Mouse (Mus musculus) stomach, embryonic 16.5 days (tissue): ENCODE results near the gene Bmpr1b. TPM values are rescaled to one million over a fixed set of nuclear protein-coding genes. Genes with fewer than 3 reads are reported as not detected.

Experiments
- ATAC-seq: fragments of 200-750 bp; cut with Nextera tagmentation; 2 replicates; pipeline ENCODE4 v1.8.0; 2017; ENCODE audit warnings: moderate number of reproducible peaks, moderate TSS enrichment; ENCODE audit not compliant: insufficient read depth, low FRiP score
- H3K27ac ChIP-seq: fragments of 300-500 bp; sonication (generic); 2 replicates; pipeline ENCODE4 v1.5.1; 2014; ENCODE audit warnings: low read length
- H3K27me3 ChIP-seq: fragments of 300-500 bp; sonication (generic); 2 replicates; pipeline ENCODE4 v1.6.1; 2014; ENCODE audit warnings: low read length, control low read depth, mixed read lengths; ENCODE audit not compliant: control insufficient read depth, insufficient read depth
- H3K36me3 ChIP-seq: fragments of 300-500 bp; sonication (generic); 2 replicates; pipeline ENCODE4 v1.6.1; 2014; ENCODE audit warnings: low read length; ENCODE audit not compliant: control insufficient read depth, insufficient read depth
- H3K4me1 ChIP-seq: fragments of 300-500 bp; sonication (generic); 2 replicates; pipeline ENCODE4 v1.6.1; 2014; ENCODE audit warnings: low read length, control low read depth, mixed read lengths; ENCODE audit not compliant: control insufficient read depth, insufficient read depth
- H3K4me2 ChIP-seq: fragments of 300-500 bp; sonication (generic); 2 replicates; pipeline ENCODE4 v1.6.1; 2014; ENCODE audit warnings: low read depth, low read length, mixed read lengths
- H3K4me3 ChIP-seq: fragments of 300-500 bp; sonication (generic); replicated peaks from 2 replicates; pipeline ENCODE4 v1.5.1; 2014; ENCODE audit warnings: mild to moderate bottlenecking, low read length
- H3K9ac ChIP-seq: fragments of 300-500 bp; sonication (generic); 2 replicates; pipeline ENCODE4 v1.6.1; 2014; ENCODE audit warnings: low read length
- H3K9me3 ChIP-seq: fragments of 300-500 bp; sonication (generic); replicated peaks from 2 replicates; pipeline ENCODE4 v1.6.1; 2016; ENCODE audit warnings: low read length, control low read depth; ENCODE audit not compliant: control insufficient read depth
- WGBS: fragments of 180-500 bp; shearing (Covaris S2); extraction: QIAGEN DNeasy Blood & Tissue Kit; methylation state at CpG from one replicate; pipeline ENCODE4 v1.1.7; 2014; 5-methylcytosine and 5-hydroxymethylcytosine counted together
- polyA plus RNA-seq: library from polyadenylated mRNA; unstranded; fragments of >200 nt; fragmentation: Nextera tagmentation; extraction: Ambion mirVana; gene quantifications from 2 replicates; pipeline ENCODE4 v1.2.1, GENCODE M21; 2015

The Bmpr1b gene
- polyA plus RNA-seq, 1 experiment from 2014 or later = 8.5 TPM

DNA sequence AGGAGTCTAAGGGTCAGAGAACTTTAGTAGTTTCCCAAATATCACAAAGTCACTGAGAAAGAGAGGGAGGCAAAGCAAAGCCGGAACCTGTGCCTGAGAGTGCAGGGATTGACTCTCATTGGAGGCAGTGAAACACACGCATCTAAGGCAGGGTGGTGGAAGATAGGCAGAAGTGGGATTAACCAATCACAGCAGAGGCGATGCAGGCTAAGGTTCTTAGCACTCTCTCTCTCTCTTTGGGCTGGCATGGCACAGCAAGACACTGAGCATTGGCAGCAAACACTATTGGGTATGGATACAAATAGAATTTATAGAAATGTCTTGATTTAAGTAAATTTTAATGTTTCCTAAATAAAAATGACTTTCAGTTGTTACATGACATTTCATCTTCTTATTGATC lies 297.4 kb downstream of the Bmpr1b start:
- WGBS = 85% methylated on average over 3 of the region's 3 CpGs
- Histone ChIP-seq H3K4me1 (no peaks in the 10 kb centered on the region), H3K4me2 (no peak overlapping the region), H3K4me3 (no peak overlapping the region), H3K9me3 (no peaks in the 10 kb centered on the region; the same call in 1 of the 2 replicates), H3K9ac (no peak overlapping the region), H3K27me3 (no peaks in the 10 kb centered on the region), H3K36me3 (no peaks in the 10 kb centered on the region), H3K27ac (no peak overlapping the region)
- no peak for ATAC-seq

DNA sequence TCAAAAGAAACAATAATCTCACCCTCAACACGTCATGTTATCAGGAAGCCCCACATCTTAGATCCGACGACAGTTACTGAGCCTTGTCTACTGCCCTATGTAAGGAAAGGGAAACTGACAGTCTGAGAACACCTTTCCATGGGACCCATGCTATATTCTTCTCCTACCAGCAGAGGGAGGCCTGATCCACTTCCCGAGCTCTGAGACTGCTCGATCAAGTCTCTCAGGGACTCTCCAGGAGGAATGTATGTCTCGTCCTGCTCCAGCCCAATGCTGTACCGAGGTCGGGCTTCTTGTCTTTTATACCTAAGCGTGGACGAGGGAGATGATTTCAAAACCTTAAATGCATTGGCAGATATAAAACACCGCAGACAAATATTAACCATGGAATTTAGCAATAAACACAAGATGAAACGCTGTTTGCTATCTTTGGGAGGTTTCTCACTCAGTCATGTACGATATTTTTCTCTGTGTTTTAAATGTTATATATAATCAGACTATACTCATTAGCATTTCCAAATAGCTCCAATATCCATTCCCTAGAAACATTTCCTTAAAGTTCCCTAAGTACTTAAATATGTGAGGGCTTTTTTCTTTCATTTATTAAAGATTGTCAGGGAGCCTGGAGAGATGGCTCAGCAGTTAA lies 306.3 kb downstream of the Bmpr1b start:
- Histone ChIP-seq H3K27ac (no peak overlapping the region), H3K4me1 (no peaks in the 10 kb centered on the region), H3K27me3 (no peaks in the 10 kb centered on the region), H3K4me2 (peak overlapping the region; percentile 43; the same call in 1 of the 2 replicates), H3K36me3 (no peaks in the 10 kb centered on the region), H3K4me3 (no peak overlapping the region), H3K9ac (no peak overlapping the region), H3K9me3 (no peaks in the 10 kb centered on the region; the same call in 1 of the 2 replicates)
- peak; percentile 66; the same call in 1 of the 2 replicates for ATAC-seq
- 22% methylated on average over 13 of the region's 13 CpGs for WGBS

DNA sequence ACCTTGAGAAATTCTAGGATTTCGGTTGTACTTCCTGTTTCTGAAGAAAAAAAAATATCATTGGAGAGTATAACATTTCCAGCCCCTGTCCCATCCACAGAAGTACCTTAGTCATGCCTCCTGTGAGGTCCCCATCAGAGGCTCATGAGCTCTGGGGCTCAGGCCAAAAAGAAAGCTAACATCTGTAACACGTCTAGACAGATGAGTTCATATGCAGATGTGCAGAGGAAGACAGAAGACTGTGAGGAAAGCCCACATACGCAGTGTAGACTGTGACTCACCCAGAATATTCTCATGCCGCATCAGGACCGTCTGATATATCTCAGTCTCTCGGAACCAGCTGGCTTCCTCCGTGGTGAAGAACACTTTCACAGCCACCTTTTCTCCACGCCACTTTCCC lies 312.1 kb downstream of the Bmpr1b start:
- Histone ChIP-seq H3K4me1 (no peaks in the 10 kb centered on the region), H3K9me3 (no peaks in the 10 kb centered on the region), H3K4me2 (no peak overlapping the region), H3K27ac (no peak overlapping the region), H3K4me3 (no peak overlapping the region), H3K36me3 (no peaks in the 10 kb centered on the region; the same call in 1 of the 2 replicates), H3K9ac (no peak overlapping the region), H3K27me3 (no peaks in the 10 kb centered on the region)
- ATAC-seq = no peak
- WGBS = 71% methylated on average over 8 of the region's 8 CpGs

DNA sequence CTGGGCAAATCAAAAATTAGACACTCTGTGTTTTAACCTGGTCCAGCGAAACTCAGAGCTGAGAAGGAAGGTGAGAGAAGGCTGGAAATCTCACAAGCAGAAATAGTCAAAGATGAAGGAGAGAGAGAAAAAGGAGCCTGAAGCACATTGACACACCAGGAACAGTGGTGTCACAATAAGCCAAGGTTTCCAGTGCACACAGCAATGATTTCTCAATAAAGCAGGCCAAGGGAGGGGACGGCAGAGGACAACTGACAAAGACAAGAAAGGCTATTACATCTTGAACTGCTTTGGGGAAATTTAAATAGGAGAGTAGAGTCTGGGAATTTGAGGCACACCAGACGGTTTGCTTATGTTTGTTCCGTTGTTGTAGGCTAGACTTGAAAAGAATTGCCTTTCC lies 314.9 kb downstream of the Bmpr1b start:
- H3K4me1 ChIP-seq = no peaks in the 10 kb centered on the region
- ATAC-seq = no peak
- no peak overlapping the region for H3K27ac ChIP-seq
- H3K4me2 ChIP-seq = no peak overlapping the region
- H3K36me3 ChIP-seq = no peaks in the 10 kb centered on the region; the same call in 1 of the 2 replicates
- no peak overlapping the region for H3K9ac ChIP-seq
- 77% methylated on average over 4 of the region's 4 CpGs for WGBS
- H3K4me3 ChIP-seq = no peak overlapping the region
- H3K27me3 ChIP-seq = no peaks in the 10 kb centered on the region
- H3K9me3 ChIP-seq = no peaks in the 10 kb centered on the region

DNA sequence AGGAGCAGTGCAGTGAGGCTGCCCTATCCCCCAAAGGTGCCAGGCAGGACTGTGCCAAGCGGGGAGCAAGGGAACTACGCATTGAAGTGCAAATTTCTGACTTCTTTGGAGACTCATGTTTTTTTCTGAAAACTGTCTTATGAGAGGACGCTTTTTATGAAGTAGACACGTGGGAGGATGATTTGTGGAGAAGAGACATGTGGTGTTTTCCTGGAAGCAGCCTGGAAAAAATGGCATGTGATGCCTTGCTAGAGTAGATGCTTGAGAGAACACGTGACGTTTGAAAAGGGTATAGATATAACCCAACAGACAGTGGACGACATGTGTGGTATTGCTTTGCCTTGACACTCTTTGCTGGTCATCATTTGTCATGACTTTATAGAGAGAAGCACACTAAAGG lies 319.1 kb downstream of the Bmpr1b start:
- WGBS = 80% methylated on average over 7 of the region's 7 CpGs

DNA sequence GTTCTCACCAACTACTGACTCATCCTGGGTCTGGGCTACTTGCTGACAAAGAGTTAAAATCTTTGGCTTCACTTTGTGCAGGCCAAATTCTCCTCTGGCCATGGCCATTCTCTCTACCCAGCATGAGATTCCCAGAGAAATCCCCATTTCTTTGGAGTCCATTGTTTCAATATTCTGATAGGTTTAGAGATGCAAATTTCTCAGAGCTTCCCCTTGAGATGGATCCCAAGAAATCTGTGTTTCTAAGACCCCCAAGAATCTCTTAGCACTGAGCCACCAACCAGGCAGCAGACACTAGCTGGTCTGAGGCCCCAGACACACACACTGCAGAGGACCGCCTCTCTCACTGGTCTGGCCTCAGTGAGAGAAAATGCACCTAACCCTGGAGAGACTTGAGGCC lies 320.0 kb downstream of the Bmpr1b start:
- Histone ChIP-seq H3K4me2 (no peak overlapping the region), H3K9ac (no peak overlapping the region), H3K27ac (no peak overlapping the region), H3K27me3 (no peaks in the 10 kb centered on the region), H3K9me3 (no peaks in the 10 kb centered on the region), H3K36me3 (no peaks in the 10 kb centered on the region), H3K4me3 (no peak overlapping the region), H3K4me1 (no peaks in the 10 kb centered on the region)
- 89% methylated on average over 1 of the region's 1 CpGs for WGBS
- no peak for ATAC-seq

More for the DNA sequence above, 319.1 kb downstream of the Bmpr1b start:
- no peak overlapping the region for H3K9ac ChIP-seq
- H3K4me1 ChIP-seq = no peaks in the 10 kb centered on the region
- no peaks in the 10 kb centered on the region for H3K9me3 ChIP-seq
- no peak for ATAC-seq
- H3K27me3 ChIP-seq = no peaks in the 10 kb centered on the region
- H3K4me2 ChIP-seq = no peak overlapping the region
- H3K4me3 ChIP-seq = no peak overlapping the region
- H3K27ac ChIP-seq = no peak overlapping the region
- no peaks in the 10 kb centered on the region for H3K36me3 ChIP-seq

DNA sequence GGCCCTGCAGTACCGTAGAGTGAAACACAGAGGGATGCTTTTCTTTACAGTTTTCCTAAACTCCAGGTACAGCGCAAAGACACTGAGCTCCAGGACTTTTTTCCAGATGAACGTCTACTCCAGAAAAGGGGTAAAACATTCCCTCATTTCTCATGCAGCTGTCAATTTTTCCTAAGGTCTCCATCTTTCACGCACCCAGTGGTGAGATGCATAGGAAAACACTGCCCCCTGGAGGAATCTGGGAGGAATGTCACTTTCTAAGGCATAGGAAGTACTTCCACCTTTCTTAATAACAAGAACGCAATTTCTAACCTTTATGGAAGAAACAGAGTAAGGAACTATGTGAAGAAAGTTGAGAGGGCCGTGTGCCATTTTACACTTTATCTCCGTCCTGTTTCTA lies 330.4 kb downstream of the Bmpr1b start:
- 45% methylated on average over 7 of the region's 7 CpGs for WGBS
- no peak overlapping the region for H3K27ac ChIP-seq

DNA sequence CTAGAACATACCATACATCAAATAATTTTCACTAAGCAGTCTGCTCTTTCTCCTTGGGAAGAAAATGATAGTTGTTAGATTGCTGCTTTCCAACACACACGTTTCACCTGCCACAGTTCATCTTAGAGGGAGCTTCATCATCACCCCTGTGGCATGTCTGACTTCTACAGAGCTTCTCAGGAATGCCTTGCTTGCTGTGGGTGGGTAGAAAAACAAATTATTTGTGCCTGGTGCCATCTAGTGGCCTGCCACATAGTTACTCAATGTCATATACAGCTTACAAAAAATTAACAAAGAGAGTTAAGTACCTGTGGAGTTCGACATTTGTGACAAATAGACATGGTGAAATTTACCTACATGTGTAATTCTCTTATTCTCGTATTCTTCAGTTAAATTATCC lies 338.1 kb downstream of the Bmpr1b start:
- Histone ChIP-seq H3K4me3 (no peak overlapping the region), H3K27me3 (no peaks in the 10 kb centered on the region), H3K27ac (no peak overlapping the region), H3K36me3 (no peaks in the 10 kb centered on the region), H3K4me1 (no peaks in the 10 kb centered on the region), H3K9me3 (no peaks in the 10 kb centered on the region), H3K9ac (no peak overlapping the region), H3K4me2 (no peak overlapping the region)
- 28% methylated on average over 3 of the region's 3 CpGs for WGBS
- ATAC-seq = no peak

More for the DNA sequence above, 330.4 kb downstream of the Bmpr1b start:
- H3K9me3 ChIP-seq = no peaks in the 10 kb centered on the region
- no peaks in the 10 kb centered on the region for H3K27me3 ChIP-seq
- no peak overlapping the region for H3K9ac ChIP-seq
- H3K4me1 ChIP-seq = no peaks in the 10 kb centered on the region
- no peak overlapping the region for H3K4me2 ChIP-seq
- no peak for ATAC-seq
- no peak overlapping the region for H3K4me3 ChIP-seq
- no peaks in the 10 kb centered on the region for H3K36me3 ChIP-seq

DNA sequence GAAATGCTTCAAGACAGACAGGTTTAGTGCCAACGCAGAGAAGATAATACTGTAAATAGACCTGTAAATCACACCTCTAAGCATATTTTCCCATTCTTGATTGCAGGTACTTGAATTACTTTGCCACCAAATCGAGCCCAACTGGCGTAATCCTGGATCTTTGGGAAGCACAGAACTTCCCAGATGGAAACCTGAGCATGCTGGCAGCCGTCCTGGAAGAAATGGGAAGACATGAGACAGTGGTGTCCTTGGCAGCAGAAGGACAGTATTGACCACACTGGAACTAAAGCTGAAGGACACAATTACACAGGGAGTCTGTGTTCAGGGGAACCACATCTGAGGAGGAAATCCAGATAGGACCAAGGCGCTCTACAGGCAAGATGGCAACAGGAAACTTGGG lies 340.9 kb downstream of the Bmpr1b start:
- Histone ChIP-seq H3K4me3 (no peak overlapping the region), H3K9me3 (no peaks in the 10 kb centered on the region), H3K27ac (no peak overlapping the region), H3K36me3 (no peaks in the 10 kb centered on the region), H3K9ac (no peak overlapping the region), H3K4me1 (no peaks in the 10 kb centered on the region), H3K4me2 (no peak overlapping the region), H3K27me3 (no peaks in the 10 kb centered on the region)
- 85% methylated on average over 5 of the region's 5 CpGs for WGBS
- ATAC-seq = no peak
